Mouse (Mus musculus): ENCODE measurements around the gene Cdk6. TPM values are rescaled to one million over a fixed set of nuclear protein-coding genes. Genes with fewer than 3 reads are reported as not detected.

The Cdk6 gene
- polyA plus RNA-seq, 1 experiment from 2014 or later: 21.6 TPM

DNA sequence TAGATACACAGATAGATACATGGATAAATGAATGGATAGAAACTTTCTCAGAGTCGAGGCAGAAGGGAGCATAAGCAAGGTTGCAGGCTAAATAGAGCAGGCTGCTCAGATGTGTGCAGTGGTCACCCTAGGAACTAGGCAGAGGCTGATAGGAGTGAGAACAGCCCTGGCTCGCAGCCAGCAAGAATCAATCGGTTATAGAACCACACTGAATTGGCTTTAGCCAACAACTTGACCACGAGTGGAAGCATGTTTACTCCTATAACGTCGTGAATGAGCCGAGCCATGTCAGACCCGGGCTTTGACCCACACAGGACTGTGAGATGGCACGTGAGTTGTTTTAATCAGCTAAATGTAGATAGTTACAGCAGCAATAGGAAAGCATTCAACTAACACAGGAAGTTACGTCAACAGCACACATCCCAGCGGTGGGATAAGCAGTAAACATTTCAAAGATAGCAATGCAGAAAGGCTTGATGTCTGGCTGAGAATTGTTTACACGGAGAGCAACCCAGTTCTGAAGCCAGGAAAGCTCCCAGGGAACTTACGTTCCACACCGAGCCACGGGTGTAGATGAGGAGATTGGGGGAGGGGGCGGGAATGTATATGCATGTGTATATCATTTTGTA lies 147.0 kb downstream of the Cdk6 start:
- no peaks in the 10 kb centered on the region for H3K27me3 ChIP-seq (ENCODE audit: low read depth, poor library complexity, severe bottlenecking)
- H3K36me3 ChIP-seq: 0 out of 2 replicates have a peak, but pooled peaks cover 5% of the 10 kb centered on the region
- H3K4me3 ChIP-seq: no peak overlapping the region
- H3K27ac ChIP-seq (replicated peaks): no peak overlapping the region
- WGBS: 91% methylated on average over 16 of the region's 16 CpGs
- DNase-seq (ENCODE audit: low spot score): no peak
- H3K9me3 ChIP-seq (replicated peaks): no peaks in the 10 kb centered on the region
- no peaks in the 10 kb centered on the region for H3K4me1 ChIP-seq

DNA sequence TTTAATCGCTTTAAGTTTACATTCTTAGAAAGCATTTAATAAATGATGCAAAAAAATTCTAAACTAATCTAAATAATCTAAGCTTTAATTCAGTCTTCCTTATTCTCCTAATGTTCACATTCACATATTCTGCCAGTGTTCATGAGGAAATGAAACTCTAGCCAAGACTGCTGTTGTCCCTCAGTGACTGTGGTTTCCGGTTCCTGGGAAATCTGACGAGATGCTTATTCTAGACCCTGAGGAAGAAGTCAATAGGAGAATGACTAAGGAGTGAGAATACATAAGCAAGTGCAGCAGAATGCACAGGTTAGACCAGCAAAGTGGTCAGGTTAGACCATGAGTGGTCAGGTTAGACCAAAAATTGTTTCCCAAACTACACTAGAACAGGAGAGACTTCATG lies 149.1 kb downstream of the Cdk6 start:
- H3K4me3 ChIP-seq: no peak overlapping the region
- no peak for DNase-seq (ENCODE audit: low spot score)
- WGBS: 96% methylated on average over 3 of the region's 3 CpGs
- H3K9me3 ChIP-seq (replicated peaks): no peaks in the 10 kb centered on the region
- H3K27ac ChIP-seq (replicated peaks): no peak overlapping the region
- 0 out of 2 replicates have a peak, but pooled peaks cover 3% of the 10 kb centered on the region for H3K36me3 ChIP-seq
- H3K4me1 ChIP-seq: no peaks in the 10 kb centered on the region
- no peaks in the 10 kb centered on the region for H3K27me3 ChIP-seq (ENCODE audit: low read depth, poor library complexity, severe bottlenecking)

DNA sequence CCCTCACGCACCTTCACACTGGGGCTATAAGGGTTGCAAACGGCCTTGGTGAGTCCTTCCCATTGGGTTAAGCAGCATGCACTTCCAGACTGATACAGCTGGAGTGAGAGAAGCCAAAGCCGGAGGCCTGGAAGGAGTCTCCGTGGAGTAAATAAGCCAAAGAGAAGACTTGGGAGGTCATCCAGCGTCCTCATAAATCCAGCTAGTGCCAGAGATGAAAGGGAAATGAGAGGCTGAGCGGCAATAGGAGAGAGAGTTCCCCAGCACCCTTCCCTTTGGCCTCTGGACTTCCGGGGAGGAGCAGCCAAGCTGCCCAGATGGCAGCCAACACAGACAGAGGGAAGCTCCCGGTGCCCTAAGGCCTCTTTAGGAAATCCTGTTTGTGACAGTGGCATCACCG lies 149.8 kb downstream of the Cdk6 start:
- no peaks in the 10 kb centered on the region for H3K9me3 ChIP-seq (replicated peaks)
- WGBS: 88% methylated on average over 9 of the region's 9 CpGs
- H3K27ac ChIP-seq (replicated peaks): no peak overlapping the region
- no peaks in the 10 kb centered on the region for H3K27me3 ChIP-seq (ENCODE audit: low read depth, poor library complexity, severe bottlenecking)
- no peaks in the 10 kb centered on the region for H3K36me3 ChIP-seq
- no peak overlapping the region for H3K4me3 ChIP-seq
- H3K4me1 ChIP-seq: no peaks in the 10 kb centered on the region
- no peak for DNase-seq (ENCODE audit: low spot score)

DNA sequence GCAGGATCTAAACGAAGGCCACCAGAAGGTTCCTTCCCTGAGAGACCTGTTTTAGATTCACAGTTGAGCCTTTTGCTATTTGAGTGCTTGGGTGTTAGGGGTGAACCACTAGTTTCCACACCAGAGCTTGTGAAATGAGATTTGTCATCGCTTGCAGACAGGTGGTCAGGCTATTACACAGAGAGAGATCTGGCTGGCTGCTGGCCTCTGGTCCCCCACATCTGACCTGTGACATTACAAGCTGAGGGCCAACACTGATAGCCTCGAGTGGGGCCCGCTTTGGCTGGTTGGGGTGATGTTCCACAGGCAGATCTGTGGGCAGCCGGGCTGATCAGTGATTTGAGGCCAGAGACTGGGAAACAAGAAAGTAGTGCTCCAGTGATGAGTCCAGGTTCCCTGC lies 150.6 kb downstream of the Cdk6 start:
- H3K27ac ChIP-seq (replicated peaks): no peak overlapping the region
- no peaks in the 10 kb centered on the region for H3K4me1 ChIP-seq
- H3K27me3 ChIP-seq (ENCODE audit: low read depth, poor library complexity, severe bottlenecking): no peaks in the 10 kb centered on the region
- H3K4me3 ChIP-seq: no peak overlapping the region
- no peaks in the 10 kb centered on the region for H3K36me3 ChIP-seq
- no peak for DNase-seq (ENCODE audit: low spot score)
- no peaks in the 10 kb centered on the region for H3K9me3 ChIP-seq (replicated peaks)
- 84% methylated on average over 5 of the region's 5 CpGs for WGBS

DNA sequence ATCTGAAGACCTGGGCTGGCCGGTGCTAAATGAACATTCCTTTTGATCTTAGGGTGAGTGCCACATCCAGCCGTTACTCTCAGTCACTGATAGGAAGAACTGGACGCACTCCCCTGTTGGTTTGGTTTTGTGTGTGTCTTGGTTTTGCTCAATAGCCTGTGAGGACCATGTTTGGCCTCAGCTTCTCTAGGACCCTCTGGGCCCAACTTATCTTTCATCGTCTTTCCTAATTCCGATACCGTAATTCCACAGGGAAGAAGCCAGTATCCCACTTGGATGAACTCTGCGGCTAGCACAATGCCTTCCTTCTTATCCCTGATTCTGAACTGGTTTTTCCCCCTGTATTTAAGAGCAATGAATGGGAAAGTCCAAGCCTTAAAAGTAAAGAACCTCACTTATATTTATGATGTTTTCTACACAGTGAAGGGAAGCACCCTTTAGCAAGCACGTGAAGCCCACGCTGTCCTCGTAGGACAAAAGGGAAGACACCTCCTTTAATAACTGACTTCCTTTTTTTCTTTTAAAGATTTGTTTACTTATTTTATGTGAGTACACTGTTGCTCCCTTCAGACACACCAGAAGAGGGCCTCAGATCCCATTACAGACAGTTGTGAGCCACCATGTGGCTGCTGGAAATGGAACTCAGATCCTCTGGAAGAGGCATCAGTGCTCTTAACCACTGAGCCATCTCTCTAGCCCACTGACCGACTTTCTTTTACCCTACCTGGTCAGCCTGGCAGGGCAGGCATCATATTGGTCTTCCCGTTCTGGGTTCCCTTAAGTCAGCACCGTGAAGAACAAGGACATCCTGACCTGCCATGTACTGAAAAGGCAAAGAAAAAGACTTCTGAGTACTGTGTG lies 151.7 kb downstream of the Cdk6 start:
- Histone ChIP-seq H3K27ac (replicated peaks) (no peak overlapping the region), H3K4me1 (no peaks in the 10 kb centered on the region), H3K4me3 (no peak overlapping the region), H3K36me3 (no peaks in the 10 kb centered on the region), H3K9me3 (replicated peaks) (no peaks in the 10 kb centered on the region), H3K27me3 (ENCODE audit: low read depth, poor library complexity, severe bottlenecking) (no peaks in the 10 kb centered on the region)
- DNase-seq (ENCODE audit: low spot score): no peak
- WGBS: 93% methylated on average over 13 of the region's 13 CpGs

DNA sequence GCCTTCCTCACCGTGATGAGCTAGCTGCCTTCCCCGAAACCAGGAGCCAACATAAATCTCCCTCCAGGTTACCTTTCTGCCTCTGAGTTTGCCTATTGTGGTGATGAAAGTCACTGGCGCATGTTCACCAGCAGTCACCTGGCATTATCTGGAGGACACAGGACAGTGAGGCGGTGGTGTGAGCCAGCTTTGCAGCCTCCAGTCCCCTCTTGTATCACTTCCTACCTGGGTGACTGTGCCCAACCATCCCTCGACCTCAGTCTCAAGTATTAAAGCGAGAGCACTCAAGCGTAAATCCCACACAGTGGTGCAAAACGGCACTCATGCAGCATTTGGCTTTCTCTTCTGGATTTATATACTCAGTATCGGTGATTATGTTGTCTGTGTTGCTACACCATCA lies 152.7 kb downstream of the Cdk6 start:
- whole genome bisulfite sequencing: 89% methylated on average over 9 of the region's 9 CpGs

DNA sequence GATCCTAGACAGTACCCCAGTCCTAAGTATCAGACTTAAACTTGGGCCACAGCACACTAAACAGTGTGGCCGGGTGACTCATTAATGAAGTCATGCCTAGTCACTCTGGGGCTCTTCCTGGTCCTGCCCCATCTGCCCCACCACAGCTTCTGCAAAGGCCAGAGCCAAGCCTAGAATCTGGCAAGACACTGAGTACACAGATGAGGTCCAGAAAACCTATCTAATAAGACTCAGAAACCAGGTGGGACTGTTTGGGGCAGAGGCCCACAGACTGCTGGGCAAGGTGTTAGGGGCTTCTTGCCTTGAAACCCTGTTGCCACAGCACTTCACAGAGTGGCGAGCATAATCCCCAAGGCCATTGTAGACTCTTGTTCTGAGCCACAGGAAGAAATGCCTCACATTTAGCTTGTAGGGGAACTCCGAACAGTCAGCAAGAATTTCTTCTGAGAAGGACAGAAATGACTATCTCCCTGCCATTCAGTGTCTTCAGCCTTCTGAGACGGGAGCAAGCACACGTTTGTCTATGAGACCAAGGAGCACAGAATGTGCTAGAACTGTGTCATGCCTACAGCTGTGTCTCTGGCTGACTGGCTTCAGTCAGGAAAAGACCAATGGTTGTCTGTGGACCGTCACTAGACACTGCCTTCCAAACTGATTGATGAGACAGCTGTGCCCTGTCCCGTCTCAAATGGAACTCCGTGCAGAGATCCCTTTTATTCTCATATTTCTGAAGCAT lies 153.3 kb downstream of the Cdk6 start:
- H3K4me3 ChIP-seq: no peak overlapping the region
- no peaks in the 10 kb centered on the region for H3K36me3 ChIP-seq
- 90% methylated on average over 8 of the region's 8 CpGs for WGBS
- H3K27me3 ChIP-seq (ENCODE audit: low read depth, poor library complexity, severe bottlenecking): no peaks in the 10 kb centered on the region
- DNase-seq (ENCODE audit: low spot score): no peak
- no peak overlapping the region for H3K27ac ChIP-seq (replicated peaks)
- no peaks in the 10 kb centered on the region for H3K4me1 ChIP-seq
- H3K9me3 ChIP-seq (replicated peaks): no peaks in the 10 kb centered on the region

More for the DNA sequence above, 152.7 kb downstream of the Cdk6 start:
- Histone ChIP-seq H3K4me3 (no peak overlapping the region), H3K4me1 (no peaks in the 10 kb centered on the region), H3K9me3 (replicated peaks) (no peaks in the 10 kb centered on the region), H3K36me3 (no peaks in the 10 kb centered on the region), H3K27ac (replicated peaks) (no peak overlapping the region), H3K27me3 (ENCODE audit: low read depth, poor library complexity, severe bottlenecking) (no peaks in the 10 kb centered on the region)
- DNase-seq (ENCODE audit: low spot score): no peak

DNA sequence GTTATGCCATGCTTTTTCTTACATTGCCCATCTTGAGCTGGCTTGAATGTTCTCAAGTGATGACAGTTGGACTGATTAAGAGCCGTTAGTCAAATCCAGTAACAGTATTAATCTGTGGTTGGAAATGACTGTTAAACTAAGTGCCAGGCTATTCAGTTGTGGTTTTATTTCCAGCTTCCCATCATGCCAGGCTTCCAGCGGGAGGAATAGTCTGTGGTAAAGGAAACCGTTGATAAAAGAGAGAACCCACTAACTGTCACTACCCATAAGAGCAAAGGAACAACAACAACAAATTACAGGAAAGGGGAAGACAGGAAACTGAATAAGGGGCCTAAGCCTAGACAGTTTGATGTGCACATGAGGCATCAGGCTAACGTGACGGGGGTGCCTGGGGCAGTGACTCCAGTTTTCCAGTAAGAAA lies 156.2 kb downstream of the Cdk6 start:
- no peaks in the 10 kb centered on the region for H3K9me3 ChIP-seq (replicated peaks)
- no peak overlapping the region for H3K4me3 ChIP-seq
- no peak for DNase-seq (ENCODE audit: low spot score)
- no peaks in the 10 kb centered on the region for H3K4me1 ChIP-seq
- no peaks in the 10 kb centered on the region for H3K36me3 ChIP-seq
- H3K27ac ChIP-seq (replicated peaks): no peak overlapping the region
- WGBS: 80% methylated on average over 5 of the region's 5 CpGs
- H3K27me3 ChIP-seq (ENCODE audit: low read depth, poor library complexity, severe bottlenecking): no peaks in the 10 kb centered on the region

DNA sequence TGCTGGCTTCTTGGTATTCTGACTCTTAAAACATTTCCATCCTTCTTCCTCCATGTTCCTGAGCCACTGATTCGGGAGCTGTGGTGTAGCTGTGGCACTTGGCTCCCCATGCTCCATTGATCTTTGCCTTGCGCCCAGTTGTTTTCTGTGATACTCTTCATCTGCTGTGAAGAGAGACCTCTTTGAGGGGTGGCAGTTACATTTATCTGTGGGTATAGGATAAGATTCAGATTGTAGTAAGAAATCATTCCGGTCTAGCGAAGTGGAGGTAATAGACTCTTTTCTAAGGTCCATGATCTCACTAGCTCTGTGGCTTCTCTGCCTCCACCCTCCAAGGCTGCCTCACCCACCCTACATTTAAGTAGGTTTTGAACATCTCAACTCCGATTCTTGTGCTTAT lies 159.0 kb downstream of the Cdk6 start:
- WGBS: 91% methylated on average over 5 of the region's 5 CpGs
- Histone ChIP-seq H3K9me3 (replicated peaks) (no peaks in the 10 kb centered on the region), H3K4me1 (no peaks in the 10 kb centered on the region)

DNA sequence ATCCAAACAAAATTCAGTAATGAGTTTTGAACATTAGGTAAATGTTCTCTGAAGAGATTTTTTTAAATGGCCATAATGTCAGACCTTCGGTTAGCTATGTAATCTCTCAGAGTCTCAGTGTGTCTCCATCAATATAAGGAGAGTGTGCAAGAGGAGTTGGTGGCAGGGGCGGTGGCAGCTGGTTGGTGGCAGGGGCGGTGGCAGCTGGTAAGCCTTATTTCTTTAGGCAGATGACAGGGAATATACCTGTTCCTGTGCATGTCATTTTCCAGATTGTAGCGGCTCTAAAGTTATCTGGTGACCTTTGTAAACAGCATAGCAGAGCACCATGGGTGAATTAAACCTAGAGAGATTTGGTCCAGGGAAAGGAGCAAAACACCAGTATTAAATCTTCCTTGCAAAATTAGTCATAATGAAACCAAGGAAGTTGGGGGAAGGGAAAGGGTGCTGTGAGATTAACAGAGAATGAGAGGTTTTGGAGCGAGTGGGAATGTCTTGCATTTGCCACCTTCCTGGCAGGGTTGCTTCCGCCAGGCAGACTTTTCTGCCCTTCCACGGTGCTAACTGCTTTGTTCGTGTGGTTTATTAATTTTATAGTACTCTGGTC lies 159.8 kb downstream of the Cdk6 start:
- Histone ChIP-seq H3K9me3 (replicated peaks) (no peaks in the 10 kb centered on the region), H3K27me3 (ENCODE audit: low read depth, poor library complexity, severe bottlenecking) (no peaks in the 10 kb centered on the region), H3K4me3 (no peak overlapping the region), H3K4me1 (no peaks in the 10 kb centered on the region), H3K27ac (replicated peaks) (no peak overlapping the region), H3K36me3 (no peaks in the 10 kb centered on the region)
- WGBS: 78% methylated on average over 8 of the region's 8 CpGs
- no peak for DNase-seq (ENCODE audit: low spot score)

More for the DNA sequence above, 159.0 kb downstream of the Cdk6 start:
- Histone ChIP-seq H3K27ac (replicated peaks) (no peak overlapping the region), H3K27me3 (ENCODE audit: low read depth, poor library complexity, severe bottlenecking) (no peaks in the 10 kb centered on the region), H3K4me3 (no peak overlapping the region), H3K36me3 (no peaks in the 10 kb centered on the region)
- DNase-seq (ENCODE audit: low spot score): no peak

DNA sequence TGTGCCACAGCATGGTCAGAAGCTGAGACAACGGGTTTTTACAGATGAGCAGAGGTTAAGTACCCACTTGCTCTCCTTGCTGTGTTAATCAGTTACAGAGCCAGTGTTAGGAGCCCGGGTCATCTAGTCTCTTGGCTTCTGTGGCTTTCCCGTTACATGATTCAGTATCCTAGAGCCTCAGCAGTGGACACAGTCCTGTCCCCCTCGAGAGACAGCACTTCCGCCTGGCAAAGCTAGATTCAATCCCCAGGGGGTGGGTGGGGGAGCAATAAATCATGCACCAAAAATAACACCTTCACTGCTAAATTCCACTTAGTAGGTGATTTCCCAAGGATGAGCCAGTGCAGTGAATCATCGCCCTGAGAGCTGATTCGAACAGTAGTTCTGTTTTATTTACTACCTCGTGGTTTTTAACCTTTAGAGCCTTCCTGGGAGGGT lies 160.3 kb downstream of the Cdk6 start:
- no peak for DNase-seq (ENCODE audit: low spot score)
- Histone ChIP-seq H3K9me3 (replicated peaks) (no peaks in the 10 kb centered on the region), H3K27ac (replicated peaks) (no peak overlapping the region), H3K36me3 (no peaks in the 10 kb centered on the region), H3K27me3 (ENCODE audit: low read depth, poor library complexity, severe bottlenecking) (no peaks in the 10 kb centered on the region), H3K4me1 (no peaks in the 10 kb centered on the region), H3K4me3 (no peak overlapping the region)
- WGBS: 69% methylated on average over 8 of the region's 8 CpGs

DNA sequence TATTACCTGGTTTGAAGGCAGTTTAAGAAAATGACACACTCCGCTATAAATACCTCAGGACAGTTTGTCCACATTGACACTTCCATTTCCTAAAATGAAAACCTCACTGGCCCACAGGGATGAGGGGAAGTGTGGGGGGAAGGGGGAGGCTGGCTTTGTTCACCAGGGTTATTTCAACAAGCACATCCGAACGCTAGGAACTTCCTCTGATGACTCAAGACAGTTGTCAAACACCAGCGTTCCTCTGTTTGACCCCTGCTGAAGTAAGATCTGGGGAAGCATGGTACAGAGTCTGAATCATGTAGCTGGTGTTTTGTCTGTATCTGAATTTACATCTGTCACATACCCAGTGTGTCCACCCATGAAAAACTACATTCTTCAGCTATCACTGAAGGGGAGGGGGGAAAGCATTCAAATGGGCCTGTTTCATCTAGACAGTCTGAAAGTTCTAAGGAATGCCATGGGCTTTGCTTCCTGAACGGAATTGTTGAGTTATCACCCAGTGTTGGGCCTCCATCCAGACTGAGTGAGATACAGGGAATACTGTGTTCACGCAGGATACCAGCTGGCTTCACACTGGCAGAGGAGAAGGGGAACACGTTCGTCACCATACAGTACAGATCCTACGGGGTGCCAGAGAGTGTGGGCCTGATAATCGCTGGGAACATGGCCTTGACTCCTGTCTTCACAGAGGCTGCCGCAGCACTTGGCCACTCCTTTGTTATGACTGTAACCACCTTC lies 161.5 kb downstream of the Cdk6 start:
- Histone ChIP-seq H3K9me3 (replicated peaks) (no peaks in the 10 kb centered on the region), H3K27ac (replicated peaks) (no peak overlapping the region), H3K27me3 (ENCODE audit: low read depth, poor library complexity, severe bottlenecking) (no peaks in the 10 kb centered on the region), H3K36me3 (no peaks in the 10 kb centered on the region), H3K4me1 (no peaks in the 10 kb centered on the region), H3K4me3 (no peak overlapping the region)
- 79% methylated on average over 11 of the region's 11 CpGs for WGBS
- no peak for DNase-seq (ENCODE audit: low spot score)

All from midbrain, embryonic 10.5 days (tissue).